Mouse (Mus musculus) stomach, embryonic 15.5 days (tissue): ENCODE results near the gene Mrps27. TPM values are rescaled to one million over a fixed set of nuclear protein-coding genes. Genes with fewer than 3 reads are reported as not detected.

Source experiments
- ATAC-seq: fragments of 200-750 bp; cut with Nextera tagmentation; 2 replicates; pipeline ENCODE4 v1.8.0; 2017; ENCODE audit warnings: low read depth, moderate number of reproducible peaks, moderate TSS enrichment; ENCODE audit not compliant: insufficient read depth, low FRiP score
- H3K27ac ChIP-seq: fragments of 300-500 bp; sonication (generic); 2 replicates; pipeline ENCODE4 v1.5.1; 2015; ENCODE audit warnings: mild to moderate bottlenecking, inconsistent platforms
- H3K27me3 ChIP-seq: fragments of 300-500 bp; sonication (generic); replicated peaks from 2 replicates; pipeline ENCODE4 v1.6.1; 2015; ENCODE audit warnings: inconsistent platforms
- H3K36me3 ChIP-seq: fragments of 300-500 bp; sonication (generic); 2 replicates; pipeline ENCODE4 v1.6.1; 2015; ENCODE audit warnings: inconsistent platforms
- H3K4me1 ChIP-seq: fragments of 300-500 bp; sonication (generic); 2 replicates; pipeline ENCODE4 v1.6.1; 2015; ENCODE audit warnings: inconsistent platforms
- H3K4me2 ChIP-seq: fragments of 300-500 bp; sonication (generic); 2 replicates; pipeline ENCODE4 v1.6.1; 2015; ENCODE audit warnings: mild to moderate bottlenecking, inconsistent platforms
- H3K4me3 ChIP-seq: fragments of 300-500 bp; sonication (generic); replicated peaks from 2 replicates; pipeline ENCODE4 v1.5.1; 2015; ENCODE audit warnings: inconsistent platforms
- H3K9ac ChIP-seq: fragments of 300-500 bp; sonication (generic); 2 replicates; pipeline ENCODE4 v1.6.1; 2015; ENCODE audit warnings: inconsistent platforms
- H3K9me3 ChIP-seq: fragments of 300-500 bp; sonication (generic); 2 replicates; pipeline ENCODE4 v1.6.1; 2016; ENCODE audit warnings: inconsistent platforms
- WGBS: fragments of 180-500 bp; shearing (Covaris S2); methylation state at CpG from one replicate; pipeline ENCODE4 v1.1.7; 2015; 5-methylcytosine and 5-hydroxymethylcytosine counted together
- polyA plus RNA-seq: library from polyadenylated mRNA; unstranded; fragments of >200 nt; fragmentation: Nextera tagmentation; extraction: Ambion mirVana; gene quantifications from 2 replicates; pipeline ENCODE4 v1.2.1, GENCODE M21; 2015

The Mrps27 gene
- polyA plus RNA-seq, result 56.7 and 63.2 TPM in 2 replicates

DNA sequence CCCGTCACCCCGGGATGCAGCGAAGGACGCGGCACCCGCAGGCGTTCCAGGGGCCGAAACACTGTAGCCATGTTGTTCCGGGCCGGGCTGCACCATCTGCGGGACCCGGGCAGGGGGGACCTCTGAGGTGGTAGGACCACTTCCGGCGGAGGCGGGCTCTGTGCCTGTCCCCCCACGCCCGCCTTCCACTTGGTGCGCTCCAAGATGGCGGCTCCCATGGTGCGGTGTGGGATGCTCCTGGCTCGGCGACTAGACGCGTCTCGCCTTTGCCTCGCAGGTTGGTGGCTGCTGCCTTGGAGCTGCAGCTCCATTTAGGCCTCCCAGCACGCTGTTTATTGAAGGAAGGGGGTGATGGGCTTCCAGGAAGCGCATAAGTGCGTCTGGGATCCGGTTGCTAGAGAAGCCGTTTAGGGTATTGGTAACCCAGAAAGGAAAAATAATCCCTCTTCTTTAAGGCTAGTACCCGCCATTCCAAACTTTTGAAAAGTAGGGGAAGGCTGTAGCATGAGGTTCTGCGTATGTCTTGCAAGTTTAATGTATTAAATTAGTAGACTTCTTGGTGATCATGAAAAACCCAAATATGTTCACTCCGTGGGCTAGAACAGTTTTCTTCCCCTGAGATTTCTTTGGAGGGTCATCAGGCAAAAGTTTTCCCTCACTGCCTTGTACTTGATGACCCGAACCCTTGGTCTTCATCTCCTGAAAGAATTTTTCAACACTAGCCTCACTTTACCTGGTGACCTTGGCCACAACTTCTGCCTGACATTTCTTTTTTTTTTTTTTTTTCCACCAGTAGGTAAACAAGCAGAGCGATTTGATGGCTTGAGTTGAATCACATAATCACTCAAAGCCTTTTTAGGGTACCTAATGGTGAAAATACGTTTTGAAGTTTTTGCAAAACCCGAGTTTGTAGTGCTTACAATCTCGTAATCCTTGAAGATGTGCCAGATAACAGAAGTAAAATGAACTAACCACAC lies at the start of gene Mrps27, which contains the start of gene Ptcd2:
TSS of gene Mrps27 (plus strand) at position 188 of the 977 bp plus-strand sequence.
TSS of gene Ptcd2 (minus strand) at position 107 of the 977 bp plus-strand sequence.
- Histone ChIP-seq H3K9ac (peak within 1 kb of the TSS; percentile 67), H3K4me3 (peak within 1 kb of the TSS; percentile 68), H3K4me1 (peaks cover 7% of the 10 kb centered on the region), H3K4me2 (peak within 1 kb of the TSS; percentile 65), H3K27me3 (no peaks in the 10 kb centered on the region), H3K9me3 (no peaks in the 10 kb centered on the region), H3K36me3 (peaks cover 33% of the 10 kb centered on the region), H3K27ac (peak within 1 kb of the TSS; percentile 82)
- peak; percentile 98 for ATAC-seq
- 2% methylated on average over 39 of the region's 39 CpGs for WGBS

DNA sequence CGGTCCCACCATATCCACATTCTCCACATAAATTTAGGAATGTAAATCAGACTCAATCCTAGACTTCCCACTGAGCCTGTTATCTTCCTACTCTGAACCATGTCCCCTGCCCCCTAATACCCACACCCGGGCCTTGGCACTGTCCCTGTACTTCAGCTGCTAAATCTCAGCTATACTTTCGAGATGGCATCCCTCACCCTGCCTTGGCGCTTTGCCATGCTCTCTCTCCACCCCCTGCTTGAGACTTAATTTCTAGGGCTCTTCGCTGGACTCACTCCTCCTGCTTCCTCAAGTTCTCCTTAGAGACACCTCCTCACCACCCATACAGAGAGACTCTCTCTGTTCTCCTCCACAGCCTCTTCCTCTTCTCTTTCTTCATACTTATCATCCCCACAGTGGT lies 44.7 kb upstream of the Mrps27 start:
- 71% methylated on average over 5 of the region's 5 CpGs for WGBS
- H3K27me3 ChIP-seq, result no peaks in the 10 kb centered on the region

DNA sequence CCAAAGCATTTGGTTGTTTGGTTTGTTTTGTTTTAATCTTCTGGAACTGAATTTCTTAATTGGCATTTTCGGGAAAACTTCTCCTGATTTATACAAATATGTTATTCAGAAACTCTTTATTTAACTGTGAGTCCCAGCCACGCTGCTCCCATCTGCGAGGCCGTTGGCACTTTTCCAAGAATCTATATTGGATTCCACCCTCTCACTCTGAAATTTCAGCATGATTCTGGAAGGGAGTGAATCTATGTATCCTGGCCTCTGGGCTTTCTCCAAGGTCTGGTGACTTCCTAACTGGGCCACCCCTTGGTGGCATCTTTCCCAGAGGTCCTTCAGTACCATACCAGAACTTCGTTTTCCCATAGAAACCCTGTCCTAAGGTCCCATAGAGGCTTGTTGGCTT lies 40.7 kb upstream of the Mrps27 start:
- WGBS, result 44% methylated on average over 5 of the region's 5 CpGs
- no peak overlapping the region for H3K9ac ChIP-seq
- H3K9me3 ChIP-seq, result no peaks in the 10 kb centered on the region
- no peak for ATAC-seq
- H3K4me1 ChIP-seq, result peaks cover 5% of the 10 kb centered on the region; the same call in 1 of the 2 replicates
- H3K27ac ChIP-seq, result no peak overlapping the region
- H3K4me3 ChIP-seq, result no peak overlapping the region
- H3K4me2 ChIP-seq, result no peak overlapping the region
- no peaks in the 10 kb centered on the region for H3K36me3 ChIP-seq
- no peaks in the 10 kb centered on the region for H3K27me3 ChIP-seq

More for the DNA sequence above, 44.7 kb upstream of the Mrps27 start:
- no peak overlapping the region for H3K27ac ChIP-seq
- no peak overlapping the region for H3K4me3 ChIP-seq
- H3K9me3 ChIP-seq, result no peaks in the 10 kb centered on the region
- peaks cover 5% of the 10 kb centered on the region; the same call in 1 of the 2 replicates for H3K4me1 ChIP-seq
- no peak overlapping the region for H3K4me2 ChIP-seq
- ATAC-seq, result no peak
- no peak overlapping the region for H3K9ac ChIP-seq
- H3K36me3 ChIP-seq, result no peaks in the 10 kb centered on the region

DNA sequence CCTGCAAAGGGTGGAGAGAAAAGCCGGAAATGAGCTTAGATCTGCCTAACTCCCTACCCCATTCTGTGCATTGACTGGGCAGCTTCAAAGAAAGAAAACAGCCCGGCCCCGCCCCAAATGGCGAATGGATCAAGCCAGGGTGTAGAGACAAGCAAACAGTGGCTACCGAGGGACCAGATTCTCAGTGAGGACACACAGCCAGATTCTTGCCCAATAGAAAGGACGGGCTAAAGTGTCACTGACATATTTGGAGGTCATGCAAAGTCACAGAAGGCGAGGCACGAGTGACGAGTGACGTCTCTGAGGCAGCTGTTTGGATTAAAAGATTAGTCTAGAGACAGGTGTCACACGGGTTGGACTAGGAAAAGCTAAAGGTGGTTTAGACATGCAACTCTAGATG lies 40.2 kb upstream of the Mrps27 start:
- Histone ChIP-seq H3K4me3 (no peak overlapping the region), H3K4me1 (peaks cover 5% of the 10 kb centered on the region; the same call in 1 of the 2 replicates), H3K4me2 (no peak overlapping the region), H3K27me3 (no peaks in the 10 kb centered on the region), H3K27ac (no peak overlapping the region), H3K9ac (no peak overlapping the region), H3K9me3 (no peaks in the 10 kb centered on the region), H3K36me3 (no peaks in the 10 kb centered on the region)
- ATAC-seq, result no peak
- WGBS, result 56% methylated on average over 11 of the region's 11 CpGs

DNA sequence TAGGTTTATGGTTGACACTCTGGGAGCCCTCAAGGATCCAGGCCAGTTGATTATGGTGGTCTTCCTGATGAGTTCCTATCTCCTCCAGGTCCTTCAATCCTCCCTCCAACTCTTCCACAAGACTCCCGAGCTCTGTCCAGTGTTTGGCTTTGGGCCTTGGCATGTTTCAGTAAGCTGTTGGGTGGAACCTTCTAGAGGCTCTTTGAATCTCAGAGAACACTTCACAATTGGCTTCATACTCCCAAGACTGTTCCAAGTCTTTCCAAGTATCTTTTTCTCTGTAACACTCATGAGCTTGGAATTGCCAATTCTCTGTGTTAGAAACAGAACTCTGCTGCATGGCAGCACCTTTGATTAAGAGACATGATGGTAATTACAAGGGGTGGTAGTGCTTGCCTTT lies 39.4 kb upstream of the Mrps27 start:
- Histone ChIP-seq H3K4me2 (no peak overlapping the region), H3K36me3 (no peaks in the 10 kb centered on the region), H3K9ac (no peak overlapping the region), H3K9me3 (no peaks in the 10 kb centered on the region), H3K27me3 (no peaks in the 10 kb centered on the region), H3K27ac (no peak overlapping the region), H3K4me3 (no peak overlapping the region), H3K4me1 (peaks cover 5% of the 10 kb centered on the region; the same call in 1 of the 2 replicates)
- 67% methylated on average over 1 of the region's 1 CpGs for WGBS
- ATAC-seq, result no peak

DNA sequence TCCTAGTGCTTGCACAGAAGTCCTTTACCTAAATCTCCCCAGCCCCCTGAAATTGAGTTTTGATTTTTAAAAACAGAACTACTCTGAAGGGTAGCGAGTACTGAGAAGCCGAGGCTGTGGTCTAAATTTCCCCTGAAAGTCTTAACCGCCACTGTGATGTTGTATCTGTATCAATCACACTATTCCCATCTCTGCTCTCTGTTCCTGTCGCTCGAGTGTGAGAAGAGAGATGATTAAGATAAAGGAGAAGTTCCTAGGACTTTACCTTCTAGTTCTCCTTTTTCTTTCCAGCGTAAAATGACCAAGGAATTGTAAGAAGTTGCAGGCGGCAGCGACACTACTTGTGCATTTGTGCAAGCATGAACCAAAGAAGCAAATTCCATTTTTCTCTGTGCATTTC lies 38.4 kb upstream of the Mrps27 start:
- Histone ChIP-seq H3K4me3 (no peak overlapping the region), H3K27me3 (no peaks in the 10 kb centered on the region), H3K36me3 (no peaks in the 10 kb centered on the region), H3K9me3 (no peaks in the 10 kb centered on the region), H3K4me2 (no peak overlapping the region), H3K4me1 (peaks cover 5% of the 10 kb centered on the region; the same call in 1 of the 2 replicates), H3K9ac (no peak overlapping the region), H3K27ac (no peak overlapping the region)
- ATAC-seq, result no peak
- WGBS, result 72% methylated on average over 8 of the region's 8 CpGs

DNA sequence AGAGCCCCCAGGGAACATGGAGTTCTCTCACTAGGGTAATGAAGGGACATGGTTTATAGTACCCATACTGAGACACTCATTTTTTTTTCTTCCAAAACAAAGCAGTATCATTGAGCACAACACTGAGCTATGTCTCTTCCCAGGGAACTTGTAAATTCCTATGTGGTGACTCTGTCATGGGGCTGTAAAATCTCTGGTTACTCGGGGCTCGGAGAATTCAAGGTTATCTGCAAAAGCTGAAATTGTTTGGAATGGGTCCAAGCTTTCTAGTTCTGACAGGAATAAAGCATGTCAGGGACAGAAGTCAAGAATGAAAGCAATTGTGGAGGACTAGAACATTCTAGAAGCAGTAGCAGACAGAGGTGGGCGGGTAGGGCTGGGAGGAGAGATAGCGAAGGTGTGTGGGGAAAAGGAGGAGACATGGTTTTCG lies 36.6 kb upstream of the Mrps27 start:
- 54% methylated on average over 5 of the region's 5 CpGs for WGBS
- ATAC-seq, result no peak
- Histone ChIP-seq H3K9me3 (no peaks in the 10 kb centered on the region), H3K36me3 (no peaks in the 10 kb centered on the region), H3K27me3 (no peaks in the 10 kb centered on the region), H3K27ac (no peak overlapping the region), H3K4me3 (no peak overlapping the region), H3K4me1 (peaks cover 5% of the 10 kb centered on the region; the same call in 1 of the 2 replicates), H3K4me2 (no peak overlapping the region), H3K9ac (no peak overlapping the region)

DNA sequence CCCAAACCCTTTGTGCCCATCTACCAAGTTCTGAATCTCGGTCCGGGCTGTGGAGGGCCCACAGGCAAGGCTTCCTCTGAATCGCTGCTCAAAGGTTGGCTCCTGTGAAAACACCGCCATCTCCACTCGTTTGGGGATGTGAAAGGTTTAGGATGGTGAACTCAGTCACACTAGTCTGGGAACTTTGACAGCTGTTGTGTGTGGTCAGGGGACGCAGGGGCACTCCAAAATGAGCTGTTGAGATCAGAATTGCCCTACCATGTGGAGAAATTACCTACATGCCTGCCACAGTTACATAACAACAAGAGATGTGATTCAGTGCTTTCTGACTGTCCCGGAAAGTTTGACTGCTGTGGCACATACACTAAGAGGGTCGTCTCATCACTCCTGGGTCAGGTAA lies 36.2 kb upstream of the Mrps27 start:
- H3K4me1 ChIP-seq, result peaks cover 5% of the 10 kb centered on the region; the same call in 1 of the 2 replicates
- no peak overlapping the region for H3K27ac ChIP-seq
- no peak overlapping the region for H3K4me3 ChIP-seq
- WGBS, result 80% methylated on average over 8 of the region's 8 CpGs
- ATAC-seq, result no peak
- H3K36me3 ChIP-seq, result no peaks in the 10 kb centered on the region
- H3K9ac ChIP-seq, result no peak overlapping the region
- H3K4me2 ChIP-seq, result no peak overlapping the region
- H3K9me3 ChIP-seq, result no peaks in the 10 kb centered on the region
- H3K27me3 ChIP-seq, result no peaks in the 10 kb centered on the region

DNA sequence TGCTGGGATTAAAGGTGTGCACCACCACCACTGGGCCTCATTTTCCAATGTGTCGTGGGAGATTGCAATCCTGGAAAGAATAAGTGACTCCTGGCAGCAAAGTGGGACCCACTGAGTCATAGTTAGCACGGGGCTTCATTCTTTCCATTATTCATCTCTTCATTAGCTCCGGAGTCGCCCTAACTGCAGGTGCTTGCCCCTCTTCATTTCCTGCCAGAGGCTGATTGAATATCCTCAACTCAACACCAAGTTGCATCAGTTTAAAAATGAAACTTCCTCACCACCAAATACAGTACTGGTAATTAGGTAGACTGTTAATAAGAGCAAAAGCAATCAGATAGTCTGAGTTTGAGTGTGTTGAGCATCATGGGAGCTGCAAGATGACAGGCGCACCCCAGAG lies 30.5 kb upstream of the Mrps27 start:
- H3K9me3 ChIP-seq, result no peaks in the 10 kb centered on the region
- no peaks in the 10 kb centered on the region for H3K4me1 ChIP-seq
- WGBS, result 87% methylated on average over 5 of the region's 5 CpGs
- H3K27ac ChIP-seq, result no peak overlapping the region
- H3K36me3 ChIP-seq, result no peaks in the 10 kb centered on the region
- no peak overlapping the region for H3K9ac ChIP-seq
- no peaks in the 10 kb centered on the region for H3K27me3 ChIP-seq
- no peak overlapping the region for H3K4me3 ChIP-seq
- no peak overlapping the region for H3K4me2 ChIP-seq
- no peak for ATAC-seq

DNA sequence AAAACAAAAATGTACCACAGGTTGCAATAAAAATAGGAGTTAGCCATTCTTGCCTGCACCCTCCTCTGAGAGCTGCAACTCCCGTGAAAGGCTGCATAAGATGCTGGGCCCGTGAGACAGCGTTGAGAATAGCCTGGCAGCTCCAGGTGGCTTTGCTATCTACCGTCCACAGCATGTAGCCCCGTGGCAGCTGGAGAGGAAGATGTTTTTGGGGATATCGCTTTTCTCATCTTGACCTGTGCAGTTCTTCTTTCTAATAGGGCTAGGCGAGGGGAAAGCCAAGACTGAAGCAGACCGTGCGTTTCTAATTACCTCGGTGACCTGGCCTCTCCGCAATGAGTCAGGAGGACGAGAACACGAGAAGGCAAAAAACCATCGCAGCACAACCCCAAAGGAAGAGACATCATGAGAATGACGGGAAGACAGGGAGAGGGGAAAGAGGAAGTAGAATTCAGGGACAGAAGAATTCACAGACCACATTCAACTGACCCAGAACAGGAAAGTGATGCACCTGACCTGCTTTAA lies 29.9 kb upstream of the Mrps27 start:
- Histone ChIP-seq H3K27ac (no peak overlapping the region), H3K4me1 (no peaks in the 10 kb centered on the region), H3K9me3 (no peaks in the 10 kb centered on the region), H3K36me3 (no peaks in the 10 kb centered on the region), H3K27me3 (no peaks in the 10 kb centered on the region), H3K4me3 (no peak overlapping the region), H3K4me2 (no peak overlapping the region), H3K9ac (no peak overlapping the region)
- no peak for ATAC-seq
- WGBS, result 78% methylated on average over 15 of the region's 15 CpGs

DNA sequence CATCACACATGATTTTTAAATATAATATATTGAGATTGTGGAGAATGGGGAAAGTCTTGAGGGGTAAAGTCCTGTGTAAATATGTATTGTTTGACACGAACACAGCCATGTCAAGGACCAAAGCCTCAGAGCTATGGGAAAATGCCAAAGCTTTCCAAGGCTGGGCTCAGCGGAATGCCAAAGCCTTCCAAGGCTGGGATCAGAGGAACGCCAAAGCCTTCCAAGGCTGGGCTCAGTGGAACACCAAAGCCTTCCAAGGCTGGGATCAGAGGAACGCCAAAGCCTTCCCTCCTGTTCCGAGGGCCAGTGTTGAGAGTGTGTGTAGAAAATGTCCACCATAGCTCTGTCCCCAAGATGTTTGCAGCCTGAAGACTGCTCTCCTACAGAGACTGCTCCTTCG lies 28.2 kb upstream of the Mrps27 start:
- Histone ChIP-seq H3K36me3 (0 out of 2 replicates have a peak, but pooled peaks cover 9% of the 10 kb centered on the region), H3K4me1 (no peaks in the 10 kb centered on the region), H3K9ac (no peak overlapping the region), H3K4me2 (no peak overlapping the region), H3K4me3 (no peak overlapping the region), H3K9me3 (no peaks in the 10 kb centered on the region), H3K27me3 (no peaks in the 10 kb centered on the region), H3K27ac (no peak overlapping the region)
- 84% methylated on average over 6 of the region's 6 CpGs for WGBS
- no peak for ATAC-seq

DNA sequence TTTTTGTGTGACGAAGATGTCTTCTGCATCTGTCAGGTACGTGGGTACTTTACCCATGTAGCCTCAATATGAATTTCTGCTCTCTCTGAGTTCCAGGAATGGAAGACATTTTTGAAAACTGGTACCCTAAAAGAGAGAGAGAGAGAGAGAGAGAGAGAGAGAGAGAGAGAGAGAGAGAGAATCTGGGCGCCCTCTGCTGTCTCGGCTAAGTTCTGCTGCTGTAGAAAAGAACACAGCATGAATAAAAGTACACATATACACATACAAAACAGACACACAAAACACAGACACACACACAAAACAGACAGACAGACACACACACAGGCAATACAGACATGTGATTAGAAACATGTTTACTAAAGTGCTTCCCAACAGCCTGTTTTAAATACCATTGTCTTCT lies 27.5 kb upstream of the Mrps27 start:
- no peak overlapping the region for H3K4me3 ChIP-seq
- H3K4me1 ChIP-seq, result no peaks in the 10 kb centered on the region
- no peak for ATAC-seq
- H3K9ac ChIP-seq, result no peak overlapping the region
- no peak overlapping the region for H3K4me2 ChIP-seq
- no peaks in the 10 kb centered on the region for H3K9me3 ChIP-seq
- 0 out of 2 replicates have a peak, but pooled peaks cover 9% of the 10 kb centered on the region for H3K36me3 ChIP-seq
- H3K27me3 ChIP-seq, result no peaks in the 10 kb centered on the region
- H3K27ac ChIP-seq, result no peak overlapping the region
- WGBS, result 47% methylated on average over 4 of the region's 4 CpGs
